8 mouse cellular contexts compared by ENCODE assay signal in the genomic region with DNA sequence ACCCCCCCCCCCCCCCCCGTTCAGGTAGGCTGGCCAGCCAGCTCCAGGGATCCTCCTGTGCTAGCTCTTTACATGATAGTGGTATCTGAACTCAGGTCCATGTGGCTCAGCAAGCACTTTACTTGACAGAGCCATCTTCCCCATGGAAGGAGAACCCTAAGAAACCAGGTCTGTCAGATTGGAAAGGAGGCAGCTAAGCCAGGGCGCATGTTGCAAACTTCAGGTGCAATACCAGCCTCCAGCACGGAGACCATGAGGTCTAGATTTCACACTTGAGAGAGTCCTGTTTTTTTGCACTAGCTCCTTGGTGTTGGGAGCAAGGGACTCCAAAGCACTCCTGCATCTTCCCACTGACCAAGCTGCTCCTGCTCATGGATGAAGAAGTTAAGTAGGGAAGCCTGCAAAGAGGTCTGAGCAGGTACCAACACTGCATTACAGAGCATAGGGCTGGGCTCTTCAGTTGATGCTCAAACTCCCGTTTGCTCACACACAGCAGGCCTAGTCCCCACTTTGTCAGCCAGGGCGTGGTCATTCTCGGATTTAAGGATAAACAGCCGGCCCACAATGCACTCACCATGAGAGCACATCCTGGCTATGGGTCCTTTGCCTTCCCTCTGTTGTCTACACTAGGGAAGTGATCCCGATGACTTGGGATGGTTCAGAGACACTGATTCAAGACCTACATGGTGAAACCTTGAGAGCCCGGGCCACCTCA. TPM values are rescaled to one million over a fixed set of nuclear protein-coding genes. Genes with fewer than 3 reads are reported as not detected.
DNase-seq lines count a peak whose midpoint lies in the region; ATAC-seq and TF ChIP-seq lines count a peak whose summit lies in the region.

No protein-coding gene starts in this region.

- peaks cover 7% of the 10 kb centered on the region for H3K4me1 ChIP-seq in cerebellum, adult 2 months (ENCODE audit: control insufficient read depth, insufficient read depth, low read length)
- H3K4me1 ChIP-seq in lung, postnatal 0 days (ENCODE audit: insufficient read depth, low read depth, low read length): peaks cover 6% of the 10 kb centered on the region; the same call in 1 of the 2 replicates
- H3K4me1 ChIP-seq in lung, adult 2 months (ENCODE audit: control insufficient read depth, insufficient read depth, low read length): no peaks in the 10 kb centered on the region
- peaks cover 15% of the 10 kb centered on the region for H3K4me1 ChIP-seq in hindbrain, embryonic 13.5 days (replicated peaks)
- H3K4me1 ChIP-seq in midbrain, embryonic 14.5 days (ENCODE audit: control insufficient read depth, insufficient read depth, low read length): 0 out of 2 replicates have a peak, but pooled peaks cover 7% of the 10 kb centered on the region

- TF ChIP-seq POLR2A in cerebellum, adult 2 months (IDR thresholded peaks at IDR 0.05; ENCODE audit: borderline replicate concordance, insufficient read depth, low read length): no peak
- no peak for TF ChIP-seq POLR2A in lung, adult 2 months (IDR thresholded peaks at IDR 0.05; ENCODE audit: borderline replicate concordance, extremely low read depth, low read depth, low read length)

- no peak for TF ChIP-seq EP300 in lung, postnatal 0 days (IDR thresholded peaks at IDR 0.05)

- peak; percentile 28 for ATAC-seq in lung, postnatal 0 days
- peak; percentile 12; the same call in 1 of the 2 replicates for ATAC-seq in hindbrain, embryonic 13.5 days (ENCODE audit: low FRiP score)
- ATAC-seq in midbrain, embryonic 14.5 days (ENCODE audit: low FRiP score, low TSS enrichment): no peak

- no peaks in the 10 kb centered on the region for H3K36me3 ChIP-seq in lung, postnatal 0 days (ENCODE audit: insufficient read depth, low read length)
- H3K36me3 ChIP-seq in hindbrain, embryonic 13.5 days: no peaks in the 10 kb centered on the region
- no peaks in the 10 kb centered on the region for H3K36me3 ChIP-seq in midbrain, embryonic 14.5 days (ENCODE audit: control insufficient read depth, insufficient read depth, low read length)

- DNase-seq in cerebellum, adult 2 months: no peak
- no peak for DNase-seq in cerebellum, adult 8-10 months
- no peak for DNase-seq in lung, postnatal 0 days (ENCODE audit: low spot score)
- DNase-seq in lung, adult 2 months: no peak
- no peak for DNase-seq in midbrain, embryonic 14.5 days
- no peak for DNase-seq in gastrocnemius, adult 18-20 months (ENCODE audit: low spot score)
- no peak for DNase-seq in spleen, adult 12 weeks (ENCODE audit: low spot score)

- no peak overlapping the region for H3K27ac ChIP-seq in cerebellum, adult 2 months (ENCODE audit: insufficient read depth, low read length)
- peak overlapping the region; percentile 47; the same call in 1 of the 2 replicates for H3K27ac ChIP-seq in lung, postnatal 0 days (ENCODE audit: low read length)
- no peak overlapping the region for H3K27ac ChIP-seq in hindbrain, embryonic 13.5 days
- no peak overlapping the region for H3K27ac ChIP-seq in midbrain, embryonic 14.5 days (replicated peaks; ENCODE audit: low read depth, low read length)

- 45% methylated on average over 9 of the region's 9 CpGs for WGBS in cerebellum, adult 2 months
- WGBS in lung, postnatal 0 days: 34% methylated on average over 9 of the region's 9 CpGs
- 34% methylated on average over 9 of the region's 9 CpGs for WGBS in lung, adult 2 months
- 31% methylated on average over 9 of the region's 9 CpGs for WGBS in hindbrain, embryonic 13.5 days
- 19% methylated on average over 9 of the region's 9 CpGs for WGBS in midbrain, embryonic 14.5 days

- peak overlapping the region; percentile 64 for H3K4me3 ChIP-seq in cerebellum, adult 2 months (replicated peaks; ENCODE audit: insufficient read depth, low read depth, low read length)
- peak overlapping the region; percentile 39 for H3K4me3 ChIP-seq in lung, postnatal 0 days (ENCODE audit: low read depth, low read length)
- H3K4me3 ChIP-seq in lung, adult 2 months (replicated peaks; ENCODE audit: extremely low read depth, low read depth, low read length): no peak overlapping the region
- peak overlapping the region; percentile 42 for H3K4me3 ChIP-seq in hindbrain, embryonic 13.5 days
- H3K4me3 ChIP-seq in midbrain, embryonic 14.5 days (replicated peaks; ENCODE audit: low read depth, low read length): peak overlapping the region; percentile 44

- H3K4me2 ChIP-seq in lung, postnatal 0 days (replicated peaks; ENCODE audit: low read depth, low read length): peak overlapping the region; percentile 71
- H3K4me2 ChIP-seq in hindbrain, embryonic 13.5 days: peak overlapping the region; percentile 68
- peak overlapping the region; percentile 90 for H3K4me2 ChIP-seq in midbrain, embryonic 14.5 days (ENCODE audit: low read length)

- no peak overlapping the region for H3K9ac ChIP-seq in lung, postnatal 0 days (replicated peaks; ENCODE audit: low read depth)
- peak overlapping the region; percentile 57 for H3K9ac ChIP-seq in hindbrain, embryonic 13.5 days
- peak overlapping the region; percentile 46 for H3K9ac ChIP-seq in midbrain, embryonic 14.5 days (replicated peaks; ENCODE audit: low read length)

- no peak for TF ChIP-seq CTCF in cerebellum, adult 2 months (IDR thresholded peaks at IDR 0.05; ENCODE audit: borderline replicate concordance, insufficient read depth, low read depth, low read length)
- TF ChIP-seq CTCF in lung, postnatal 0 days (IDR thresholded peaks at IDR 0.05): no peak
- TF ChIP-seq CTCF in lung, adult 2 months (IDR thresholded peaks at IDR 0.05; ENCODE audit: insufficient read depth, low read length): no peak

- no peaks in the 10 kb centered on the region for H3K27me3 ChIP-seq in cerebellum, adult 2 months (ENCODE audit: control insufficient read depth, insufficient read depth, low read length)
- no peaks in the 10 kb centered on the region for H3K27me3 ChIP-seq in lung, postnatal 0 days (replicated peaks; ENCODE audit: insufficient read depth, low read length)
- no peaks in the 10 kb centered on the region for H3K27me3 ChIP-seq in hindbrain, embryonic 13.5 days
- H3K27me3 ChIP-seq in midbrain, embryonic 14.5 days (ENCODE audit: control insufficient read depth, insufficient read depth, low read length): no peaks in the 10 kb centered on the region

- no peaks in the 10 kb centered on the region for H3K9me3 ChIP-seq in lung, postnatal 0 days (ENCODE audit: low read length)
- H3K9me3 ChIP-seq in hindbrain, embryonic 13.5 days: no peaks in the 10 kb centered on the region
- no peaks in the 10 kb centered on the region for H3K9me3 ChIP-seq in midbrain, embryonic 14.5 days (ENCODE audit: control insufficient read depth, low read length)

RNA-seq across cellular contexts. Expression of a gene that starts 0.8 kb away (rescaled TPM):
- polyA plus RNA-seq in cerebellum, adult 2 months (2012; rRNA removed): 2.7 and 3.7 TPM in 2 replicates
- polyA plus RNA-seq in lung, postnatal 0 days (2015; fragmentation: Nextera tagmentation; extraction: Ambion mirVana): 21.4 and 25.2 TPM in 2 replicates
- 6.9 and 11.7 TPM in 2 replicates for polyA plus RNA-seq in lung, adult 2 months (2012; rRNA removed)
- polyA plus RNA-seq in hindbrain, embryonic 13.5 days (2015; fragmentation: Nextera tagmentation; extraction: Ambion mirVana): 5.4 and 9.0 TPM in 2 replicates
- polyA plus RNA-seq in midbrain, embryonic 14.5 days (2014; fragmentation: Nextera tagmentation; extraction: Ambion mirVana): 1.5 and 2.0 TPM in 2 replicates
- 10 to 100 TPM in 1 of 2 experiments, 1 to 10 TPM in 1; 2.4 to 11.6 TPM for total RNA-seq in gastrocnemius, adult 18-20 months (2021)

RNA-seq across cellular contexts. Expression of a gene that starts 10.2 kb away (rescaled TPM):
- polyA plus RNA-seq in cerebellum, adult 2 months (2012; rRNA removed): 6.1 and 7.8 TPM in 2 replicates
- 25.2 and 33.9 TPM in 2 replicates for polyA plus RNA-seq in lung, postnatal 0 days (2015; fragmentation: Nextera tagmentation; extraction: Ambion mirVana)
- 51.1 and 54.3 TPM in 2 replicates for polyA plus RNA-seq in lung, adult 2 months (2012; rRNA removed)
- 13.2 and 15.5 TPM in 2 replicates for polyA plus RNA-seq in hindbrain, embryonic 13.5 days (2015; fragmentation: Nextera tagmentation; extraction: Ambion mirVana)
- 12.0 and 12.8 TPM in 2 replicates for polyA plus RNA-seq in midbrain, embryonic 14.5 days (2014; fragmentation: Nextera tagmentation; extraction: Ambion mirVana)
- 1 to 10 TPM; 3.7 to 5.9 TPM for total RNA-seq in gastrocnemius, adult 18-20 months (2021)
